Mouse (Mus musculus): ENCODE measurements around the gene Olfr558. TPM values are rescaled to one million over a fixed set of nuclear protein-coding genes. Genes with fewer than 3 reads are reported as not detected.

The Olfr558 gene
- total RNA-seq (2021) = under 1 TPM; 0.12 to 0.29 TPM

DNA sequence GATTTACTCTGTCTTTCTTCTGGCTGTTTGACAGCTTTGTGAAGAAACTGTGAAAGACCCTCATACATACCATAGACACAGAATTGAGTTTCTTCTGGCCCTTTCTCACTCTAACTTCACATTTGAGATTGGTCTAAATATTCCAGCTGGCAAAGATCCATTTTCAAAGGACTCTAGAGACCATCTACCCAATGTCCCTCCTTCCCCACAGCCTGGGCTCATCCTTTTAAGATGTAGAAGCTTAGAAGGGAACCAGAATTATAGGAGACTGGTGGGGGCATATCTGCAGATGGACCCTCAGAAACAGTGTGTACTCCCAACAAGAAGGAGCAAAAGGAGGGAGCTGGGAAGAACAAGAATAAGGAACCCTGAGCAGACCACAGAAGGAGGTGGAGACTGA is at the start of gene Olfr558:
TSS of gene Olfr558 (plus strand) at position 301 of the 400 bp plus-strand sequence.
- DNase-seq (ENCODE audit: low spot score in 2 of 2) = no peak
- intact Hi-C loops (cut with DNase I) = no loop called here

DNA sequence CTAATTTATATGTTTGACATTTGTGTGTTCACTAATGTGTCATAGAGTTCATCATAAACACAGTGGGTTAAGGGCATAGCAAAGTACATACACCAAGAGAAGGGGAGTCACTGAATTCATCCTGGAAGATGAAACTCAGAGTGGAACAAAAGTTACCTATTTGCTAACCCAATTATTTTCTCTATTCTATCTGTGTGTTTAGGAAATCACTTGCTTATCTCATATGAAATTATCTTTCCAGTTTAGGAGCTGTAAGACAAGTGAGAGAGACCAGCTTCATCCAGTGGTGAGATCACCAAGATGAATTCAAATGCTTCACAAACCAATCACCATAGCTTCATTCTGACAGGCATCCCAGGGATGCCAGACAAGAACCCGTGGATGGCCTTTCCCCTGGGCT is 43.5 kb upstream of the Olfr558 start, which contains the start of gene Olfr555:
TSS of gene Olfr555 (plus strand) at position 301 of the 400 bp plus-strand sequence.
- no peak for DNase-seq (ENCODE audit: low spot score in 2 of 2)
- intact Hi-C loops (cut with DNase I) = no loop called here

DNA sequence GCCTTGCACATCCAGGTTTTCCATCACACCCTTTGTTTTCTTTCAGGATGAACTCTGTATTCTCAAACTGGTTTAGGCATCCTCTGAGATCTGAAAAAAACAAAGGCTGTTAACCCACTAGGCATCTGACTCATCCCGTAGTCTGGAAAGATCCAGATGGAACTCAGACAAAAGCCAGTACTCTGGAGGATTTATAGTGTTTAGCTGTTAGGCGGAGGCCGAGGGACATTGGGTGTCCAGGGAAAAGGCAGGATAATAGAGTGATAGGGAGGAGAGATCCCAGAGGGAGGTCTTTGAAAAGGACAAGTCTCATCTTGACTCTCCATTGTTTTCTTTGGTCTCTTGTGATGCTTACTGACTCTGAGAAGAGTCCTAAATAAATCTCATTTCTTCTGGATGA is 37.4 kb upstream of the Olfr558 start, which contains the start of gene Olfr556:
TSS of gene Olfr556 (plus strand) at position 301 of the 400 bp plus-strand sequence.
- DNase-seq (ENCODE audit: low spot score in 2 of 2) = no peak
- intact Hi-C loops (cut with DNase I) = loop anchor here (10.0 kb wide), 1 partner anchor 250 kb away; the partner anchor contains the start of gene Olfr571

DNA sequence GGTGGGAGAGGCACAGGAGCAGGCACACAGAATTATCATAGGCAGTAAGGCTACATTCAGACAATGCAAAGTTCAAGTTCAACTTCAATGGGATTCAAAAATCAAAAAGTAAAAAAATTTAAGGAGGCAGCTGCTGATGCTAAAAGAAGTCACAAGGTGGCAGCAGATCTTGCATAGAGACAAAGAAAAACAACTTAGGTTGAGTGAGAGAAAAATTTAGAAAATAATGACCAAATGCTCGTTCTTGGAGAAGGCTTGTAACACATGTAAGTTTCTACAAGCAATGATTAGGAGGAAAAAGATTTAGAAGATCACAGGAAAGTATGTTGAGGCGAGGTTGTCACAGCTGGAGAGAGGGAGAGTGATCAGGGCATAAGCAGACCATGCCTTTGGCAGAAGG is 36.6 kb upstream of the Olfr558 start:
- intact Hi-C loops (cut with DNase I) = loop anchor here (5.0 to 10.0 kb wide), 2 partner anchors 249 to 1207 kb away; partner anchors contain the start of gene Olfr571
- DNase-seq (ENCODE audit: low spot score in 2 of 2) = no peak

DNA sequence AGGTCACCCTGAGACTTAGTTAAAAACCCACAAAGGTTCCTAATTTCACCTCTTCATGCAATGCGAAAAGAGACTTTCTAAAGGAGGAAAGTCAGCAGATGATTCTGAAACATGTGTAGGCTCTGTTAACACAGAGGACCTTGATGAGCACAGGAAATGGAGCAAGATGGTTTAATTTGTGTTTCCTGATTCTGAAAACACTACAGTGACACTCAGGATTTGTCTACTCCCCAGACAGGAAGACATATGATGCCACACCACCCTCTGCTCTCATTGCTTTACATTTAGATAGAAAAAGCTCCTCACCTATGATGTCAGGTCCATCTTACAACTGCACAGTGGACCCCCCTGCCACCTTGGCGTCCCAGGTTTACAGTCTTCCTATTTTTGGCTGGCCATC is 25.8 kb upstream of the Olfr558 start:
- intact Hi-C loops (cut with DNase I) = no loop called here
- DNase-seq (ENCODE audit: low spot score in 2 of 2) = no peak

DNA sequence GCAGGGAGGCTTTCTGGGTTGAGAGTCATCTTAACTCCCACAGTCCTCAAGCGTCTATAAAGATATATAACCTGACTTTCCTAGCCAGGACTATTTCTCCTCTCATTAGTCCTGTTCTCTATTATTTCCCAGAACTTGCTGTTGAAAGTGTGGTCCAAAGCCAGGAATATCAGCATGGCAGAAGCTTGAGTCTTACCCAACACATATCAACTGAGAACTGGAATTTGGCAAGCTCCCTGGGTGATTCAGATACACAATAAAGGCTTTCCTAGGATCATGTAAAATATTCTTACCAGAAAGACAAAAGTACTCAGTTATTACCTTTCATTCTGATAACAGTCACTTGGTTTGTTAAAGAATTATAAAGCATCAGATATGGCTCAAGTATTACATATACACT is 20.1 kb upstream of the Olfr558 start:
- intact Hi-C loops (cut with DNase I) = no loop called here
- no peak for DNase-seq (ENCODE audit: low spot score in 2 of 2)

DNA sequence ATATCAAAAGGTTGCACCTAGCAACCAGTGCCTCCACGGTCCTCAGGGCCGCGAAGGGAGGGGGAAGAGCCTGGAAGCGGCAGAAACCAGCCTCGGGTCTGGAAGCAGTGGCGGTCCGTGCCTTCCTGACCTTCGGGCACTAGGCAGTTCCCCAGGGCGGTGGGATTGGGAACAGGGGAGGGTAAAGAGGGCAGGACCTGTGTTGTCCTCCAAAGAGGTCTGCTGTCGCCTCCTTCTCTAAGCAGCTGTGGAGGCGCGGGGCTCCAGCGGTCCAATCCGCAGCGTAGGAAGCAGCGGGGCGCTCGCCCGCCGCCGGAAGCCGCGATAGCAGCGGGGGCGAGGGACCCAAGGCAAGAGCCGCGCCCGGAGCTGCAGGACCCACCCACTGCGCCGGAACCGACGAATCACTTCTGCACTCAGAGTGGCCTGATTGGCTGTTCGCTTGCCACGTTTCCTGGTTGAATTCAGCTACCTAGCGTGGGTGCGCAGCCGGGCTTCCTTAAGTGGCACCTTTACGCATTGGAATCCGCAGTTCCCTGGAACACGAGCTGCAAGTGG is 15.0 kb upstream of the Olfr558 start, which contains the start of gene Trim68:
TSS of gene Trim68 (minus strand) at position 384 of the 558 bp plus-strand sequence.
- intact Hi-C loops (cut with DNase I) = no loop called here
- DNase-seq (ENCODE audit: low spot score in 2 of 2) = peak; percentile 87 to 90

DNA sequence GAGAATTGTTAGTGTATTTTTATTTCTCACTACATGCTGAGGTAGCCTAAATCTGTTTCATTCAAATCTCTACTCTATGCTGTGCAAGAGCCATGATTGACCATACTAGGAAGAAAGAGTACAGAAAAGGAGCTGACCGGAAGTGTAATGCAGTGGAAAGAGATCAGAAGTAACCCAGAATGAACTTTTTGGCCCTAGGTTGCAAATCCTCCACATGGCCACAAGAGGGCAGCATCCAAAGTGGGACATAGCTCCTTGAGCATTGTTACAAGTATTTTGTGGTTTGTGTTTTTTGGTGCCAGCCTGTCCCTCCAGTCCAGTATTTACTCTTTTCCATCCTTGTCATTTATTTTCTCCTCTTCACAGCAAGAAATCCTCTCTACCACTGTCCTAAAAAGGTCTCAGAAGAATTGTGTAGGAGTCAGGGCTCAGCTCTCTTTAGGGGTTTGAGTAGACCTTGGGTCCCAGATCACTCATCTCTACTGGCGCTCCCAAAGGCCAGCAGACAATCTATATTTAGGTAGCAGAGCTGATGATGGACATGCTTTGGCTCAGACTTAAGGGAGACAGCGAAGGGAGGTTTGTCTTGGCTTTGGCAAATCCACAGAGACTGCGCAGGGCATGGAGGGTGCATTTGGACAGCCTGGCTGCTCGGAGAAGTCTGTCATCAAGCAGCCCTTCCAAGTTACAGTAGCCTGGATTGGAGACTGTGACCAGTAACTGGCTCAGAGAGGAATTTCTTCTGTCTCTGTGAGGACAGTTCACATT is 6.5 kb upstream of the Olfr558 start, which contains the start of gene Olfr557:
TSS of gene Olfr557 (plus strand) at position 553 of the 768 bp plus-strand sequence.
- intact Hi-C loops (cut with DNase I) = loop anchor here (2.0 to 10.0 kb wide), 2 partner anchors 181 to 223 kb away; no protein-coding TSS in a partner anchor
- no peak for DNase-seq (ENCODE audit: low spot score in 2 of 2)

DNA sequence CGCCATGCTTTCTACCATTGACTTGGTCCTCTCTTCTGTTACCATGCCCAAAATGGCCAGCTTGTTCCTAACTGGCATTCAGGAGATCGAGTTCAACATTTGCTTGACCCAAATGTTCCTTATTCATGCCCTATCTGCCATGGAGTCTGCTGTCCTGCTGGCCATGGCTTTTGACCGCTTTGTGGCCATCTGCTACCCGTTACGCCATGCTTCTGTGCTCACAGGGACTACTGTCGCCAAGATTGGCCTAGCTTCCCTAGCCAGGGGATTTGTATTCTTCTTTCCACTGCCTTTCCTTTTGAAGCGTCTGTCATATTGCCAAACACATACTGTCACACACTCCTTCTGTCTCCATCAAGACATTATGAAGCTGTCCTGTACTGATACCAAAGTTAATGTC is 3.6 kb upstream of the Olfr558 start:
- DNase-seq (ENCODE audit: low spot score in 2 of 2) = no peak
- intact Hi-C loops (cut with DNase I) = loop anchor here (10.0 kb wide), 1 partner anchor 184 kb away; no protein-coding TSS in a partner anchor

DNA sequence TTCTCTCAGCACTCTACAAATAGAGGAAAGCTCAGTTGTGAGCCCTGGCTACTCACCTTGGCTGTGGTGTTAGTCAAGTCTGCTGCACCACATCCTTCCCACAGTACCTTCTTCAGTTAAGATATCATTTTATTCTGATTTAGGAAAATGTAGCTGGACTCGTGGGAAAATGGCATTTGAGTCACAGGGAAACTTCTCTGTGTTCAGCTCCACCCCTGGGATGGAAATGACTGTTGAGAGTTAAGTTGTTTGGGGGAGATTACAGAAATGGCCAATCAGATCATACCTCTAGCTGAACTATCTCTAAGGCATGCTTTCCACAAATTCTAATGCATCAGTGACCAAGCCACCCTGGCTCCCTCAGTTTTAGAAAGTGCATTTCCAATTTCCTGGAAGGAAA is 17.0 kb downstream of the Olfr558 start, which contains the start of gene Olfr33:
TSS of gene Olfr33 (minus strand) at position 101 of the 400 bp plus-strand sequence.
- intact Hi-C loops (cut with DNase I) = no loop called here
- no peak for DNase-seq (ENCODE audit: low spot score in 2 of 2)

DNA sequence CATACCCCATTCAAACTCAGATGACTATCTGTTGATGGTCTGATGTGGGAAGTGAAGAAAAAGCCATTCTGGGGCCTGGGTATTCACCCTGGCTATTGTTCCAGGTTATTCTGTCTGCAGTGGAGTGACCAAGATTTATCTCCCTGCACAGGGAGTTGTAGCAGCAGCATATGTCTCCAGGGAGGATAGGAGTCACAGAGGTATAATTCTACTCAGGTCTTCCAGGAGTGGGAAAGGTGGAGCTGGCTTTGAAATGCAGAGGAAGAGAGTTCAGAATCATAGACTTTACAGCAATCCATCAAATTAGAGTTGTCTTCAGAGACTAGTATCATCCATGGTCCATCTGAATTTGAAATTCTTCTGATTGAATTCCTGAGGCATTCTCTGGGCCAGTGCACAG is 25.4 kb downstream of the Olfr558 start, which contains the start of gene Olfr559:
TSS of gene Olfr559 (minus strand) at position 101 of the 400 bp plus-strand sequence.
- DNase-seq (ENCODE audit: low spot score in 2 of 2) = no peak

DNA sequence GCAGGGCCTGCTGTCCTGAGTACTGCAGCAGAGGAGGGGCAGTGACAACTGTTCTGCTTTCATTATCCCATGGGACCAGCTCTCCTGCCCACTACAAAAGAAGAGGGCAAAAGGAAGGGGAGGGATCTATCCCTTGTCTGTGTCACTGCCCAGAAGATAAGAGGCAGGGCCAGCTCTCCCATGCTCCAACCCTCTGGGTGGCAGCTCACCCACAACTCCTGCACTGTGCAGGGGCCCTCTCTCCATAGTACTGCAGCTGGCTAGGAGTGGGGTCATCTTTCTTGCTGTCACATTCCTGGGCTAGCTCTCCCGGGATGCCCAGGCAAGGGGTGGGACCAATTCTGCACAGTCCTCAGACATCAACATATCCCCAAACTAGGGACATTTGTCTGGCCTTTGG is 31.8 kb downstream of the Olfr558 start:
- intact Hi-C loops (cut with DNase I) = no loop called here
- no peak for DNase-seq (ENCODE audit: low spot score in 2 of 2)

More for the DNA sequence above, 25.4 kb downstream of the Olfr558 start, which contains the start of gene Olfr559:
- intact Hi-C loops (cut with DNase I) = no loop called here

DNA sequence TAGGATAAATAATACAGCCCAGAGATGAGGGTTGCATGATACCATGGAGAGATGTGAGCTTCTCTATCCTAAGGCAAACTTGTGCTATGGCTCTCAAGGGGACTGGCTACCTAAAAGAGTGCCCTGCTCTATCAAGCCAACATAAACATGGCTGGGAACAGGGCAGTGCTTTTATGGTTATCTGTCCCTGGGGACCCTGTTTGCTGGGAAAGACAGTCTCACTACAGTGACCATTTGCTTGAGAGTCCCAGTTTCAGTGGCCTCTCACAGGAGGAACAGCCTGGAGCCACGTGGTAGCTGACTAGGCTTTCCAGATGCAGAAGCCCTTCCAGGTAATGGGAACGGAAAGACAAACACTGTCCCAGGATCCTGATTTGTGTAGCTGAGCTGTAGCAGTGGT is 35.7 kb downstream of the Olfr558 start:
- no peak for DNase-seq (ENCODE audit: low spot score in 2 of 2)
- intact Hi-C loops (cut with DNase I) = no loop called here

DNA sequence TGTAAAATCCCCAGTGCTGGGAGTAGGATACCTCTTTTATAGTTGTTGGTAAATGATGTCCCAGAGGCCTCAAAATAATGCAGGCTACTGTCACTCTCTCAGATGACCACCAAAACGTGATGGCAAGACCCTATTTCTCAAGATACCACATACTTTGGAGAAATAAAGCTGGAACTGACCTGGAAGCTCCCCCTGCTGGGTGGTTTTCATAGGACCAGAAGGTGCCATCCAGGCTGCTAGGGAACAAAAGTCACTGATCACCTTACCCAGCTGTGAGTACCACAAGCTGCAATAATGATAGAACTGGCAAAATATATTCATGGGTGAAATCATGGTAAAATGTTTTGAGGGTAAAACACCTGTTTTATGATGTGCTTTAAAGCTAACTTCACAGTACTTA is 50.1 kb downstream of the Olfr558 start:
- intact Hi-C loops (cut with DNase I) = no loop called here

DNA sequence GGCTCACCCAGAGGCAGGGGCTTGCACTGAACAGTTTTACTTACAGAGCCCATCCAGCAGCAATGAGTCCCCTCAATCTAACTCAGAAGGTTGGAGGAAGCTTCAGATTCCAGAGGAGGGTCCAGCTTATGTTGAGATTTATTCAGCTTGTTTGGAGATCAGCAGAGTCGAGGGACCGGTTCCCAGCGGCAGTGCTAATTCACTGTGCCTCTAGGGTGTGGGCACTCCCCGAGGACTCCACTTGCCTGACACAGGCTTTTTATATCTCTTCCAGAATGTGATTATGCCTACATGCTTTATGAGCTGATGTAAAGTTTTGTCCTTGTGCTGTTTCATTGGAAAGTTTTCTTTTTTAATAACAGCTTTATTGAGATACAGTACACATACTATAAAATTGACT is 57.3 kb downstream of the Olfr558 start, which contains the start of the genes Olfr560 and Olfr78:
TSS of gene Olfr560 (minus strand) at position 101 of the 400 bp plus-strand sequence.
TSS of gene Olfr78 (minus strand) at position 206 of the 400 bp plus-strand sequence.
- intact Hi-C loops (cut with DNase I) = no loop called here
- no peak for DNase-seq (ENCODE audit: low spot score in 2 of 2)

More for the DNA sequence above, 50.1 kb downstream of the Olfr558 start:
- DNase-seq (ENCODE audit: low spot score in 2 of 2) = no peak

Other genes with a start within 250 kb of the Olfr558 start
- gene Olfr543, start 220.5 kb upstream of the Olfr558 start, total RNA-seq (2021) = not detected
- gene Olfr544, start 213.9 kb upstream of the Olfr558 start, total RNA-seq (2021) = not detected
- not detected for gene Olfr545, start 202.6 kb upstream of the Olfr558 start, total RNA-seq (2021)
- gene Olfr547, start 167.5 kb upstream of the Olfr558 start, total RNA-seq (2021) = not detected
- gene Olfr548-ps1, start 161.3 kb upstream of the Olfr558 start, total RNA-seq (2021) = not detected
- gene Olfr549, start 152.3 kb upstream of the Olfr558 start, total RNA-seq (2021) = not detected
- gene Trim21, start 136.7 kb upstream of the Olfr558 start, total RNA-seq (2021) = 1 to 10 TPM; 2.0 to 4.3 TPM
- under 1 TPM; 0.42 to 0.50 TPM for gene Olfr550, start 130.8 kb upstream of the Olfr558 start, total RNA-seq (2021)
- gene Olfr551, start 110.3 kb upstream of the Olfr558 start, total RNA-seq (2021) = not detected
- gene Olfr552, start 104.4 kb upstream of the Olfr558 start, total RNA-seq (2021) = under 1 TPM in 1 of 2 experiments, not detected in 1; 0.27 TPM
- gene Olfr553, start 84.0 kb upstream of the Olfr558 start, total RNA-seq (2021) = not detected
- gene Olfr554, start 63.8 kb upstream of the Olfr558 start, total RNA-seq (2021) = not detected
- gene Olfr555, start 43.4 kb upstream of the Olfr558 start, total RNA-seq (2021) = not detected
- not detected for gene Olfr556, start 37.3 kb upstream of the Olfr558 start, total RNA-seq (2021)
- 1 to 10 TPM; 5.5 to 6.7 TPM for gene Trim68, start 14.9 kb upstream of the Olfr558 start, total RNA-seq (2021)
- gene Olfr557, start 6.3 kb upstream of the Olfr558 start, total RNA-seq (2021) = under 1 TPM in 1 of 2 experiments, not detected in 1; 0.25 TPM
- not detected for gene Olfr33, start 16.9 kb downstream of the Olfr558 start, total RNA-seq (2021)
- gene Olfr559, start 25.3 kb downstream of the Olfr558 start, total RNA-seq (2021) = not detected
- gene Olfr560, start 57.2 kb downstream of the Olfr558 start, total RNA-seq (2021) = under 1 TPM; 0.27 to 0.54 TPM
- gene Olfr78, start 57.3 kb downstream of the Olfr558 start, total RNA-seq (2021) = under 1 TPM; 0.72 to 0.77 TPM
- not detected for gene Olfr561, start 69.0 kb downstream of the Olfr558 start, total RNA-seq (2021)
- not detected for gene Olfr564, start 101.3 kb downstream of the Olfr558 start, total RNA-seq (2021)
- gene Olfr566, start 156.6 kb downstream of the Olfr558 start, total RNA-seq (2021) = not detected
- gene Olfr568, start 174.9 kb downstream of the Olfr558 start, total RNA-seq (2021) = not detected
- gene Olfr569, start 188.7 kb downstream of the Olfr558 start, total RNA-seq (2021) = not detected
- gene Olfr570, start 192.4 kb downstream of the Olfr558 start, total RNA-seq (2021) = not detected
- not detected for gene Olfr571, start 215.3 kb downstream of the Olfr558 start, total RNA-seq (2021)
- gene Olfr572, start 222.2 kb downstream of the Olfr558 start, total RNA-seq (2021) = not detected
- gene Olfr573-ps1, start 240.4 kb downstream of the Olfr558 start, total RNA-seq (2021) = not detected
- not detected for gene Olfr574, start 246.3 kb downstream of the Olfr558 start, total RNA-seq (2021)